Mouse (Mus musculus) liver, adult 2 months (tissue): ENCODE data around the gene Mogs.

Experiments used
- CTCF ChIP-seq: fragments of 200-500 bp; IDR thresholded peaks from 2 replicates; pipeline ENCODE4 v1.5.1; 2011; ENCODE audit warnings: low read depth, low read length, control low read depth
- POLR2A ChIP-seq: fragments of 200-500 bp; IDR thresholded peaks from 2 replicates; pipeline ENCODE4 v1.6.1; 2011; ENCODE audit warnings: low read length, control low read depth; ENCODE audit not compliant: insufficient read depth; ENCODE audit errors: extremely low read depth

- TF ChIP-seq CTCF (no peak), POLR2A (no peak)
Measured at GRCm38 (mm10) chr6:83083497-83083896, 31.8 kb upstream of the Mogs start.
